Mouse (Mus musculus) layer of hippocampus, postnatal 25 days (tissue): ENCODE measurements around the gene Gm21866. TPM values are rescaled to one million over a fixed set of nuclear protein-coding genes. Genes with fewer than 3 reads are reported as not detected.
"Not testable (repeated sequence)": the region's sequence is repeated elsewhere in the genome, so short reads cannot be mapped to it uniquely, and the experiment has no call there.

Experiments
- DNase-seq, 2 experiments: peaks; one replicate each; pipeline ENCODE4 v3.0.0; 2022; ENCODE audit warnings: mixed read lengths in 2 of 2, low spot score in 1 of 2; ENCODE audit errors: extremely low spot score in 1 of 2
- total RNA-seq, 2 experiments: library from RNA; stranded (reverse); gene quantifications; 2 replicates each; pipeline ENCODE4 v1.2.3; 2021

Gene Gm21866
- total RNA-seq = not detected

GRCm38 (mm10) chrY:13465479-13465878 is at the start of gene Gm21866:
Gm21866 (minus strand) TSS chrY:13465579.
- not testable (repeated sequence) for DNase-seq

DNA sequence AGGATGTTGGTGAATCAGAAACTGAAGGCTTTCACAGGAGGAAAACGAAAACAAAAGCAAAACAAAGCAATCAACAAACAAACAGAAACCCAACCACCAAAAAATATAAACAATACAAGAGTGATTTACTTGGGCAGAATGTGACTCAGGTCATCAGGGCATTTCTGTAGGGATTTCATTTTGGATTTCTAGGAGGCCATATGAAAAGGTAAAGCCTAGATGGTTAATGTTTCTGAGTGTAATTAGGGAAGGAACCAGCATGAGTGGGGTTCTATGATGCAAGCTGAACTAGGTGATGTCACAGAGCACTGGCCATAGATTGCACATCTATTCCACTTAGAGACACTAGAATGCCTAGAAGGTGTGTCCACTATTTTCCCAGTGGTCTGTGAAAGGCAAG is 28.3 kb upstream of the Gm21866 start, which contains the start of gene Gm20773:
TSS of gene Gm20773 (plus strand) at position 301 of the 400 bp plus-strand sequence.
- DNase-seq = not testable (repeated sequence)

Other genes starting within 250 kb of the Gm21866 start
- not detected for gene Gm21828, start 241.7 kb downstream of the Gm21866 start, total RNA-seq
- gene Gm21440, start 213.2 kb downstream of the Gm21866 start, total RNA-seq = not detected
- gene Gm21454, start 213.1 kb downstream of the Gm21866 start, total RNA-seq = not detected
- not detected for gene Gm21725, start 116.5 kb downstream of the Gm21866 start, total RNA-seq
- not detected for gene Gm20773, start 28.4 kb upstream of the Gm21866 start, total RNA-seq